ENCODE assay signal across 31 mouse cellular contexts in the genomic region with DNA sequence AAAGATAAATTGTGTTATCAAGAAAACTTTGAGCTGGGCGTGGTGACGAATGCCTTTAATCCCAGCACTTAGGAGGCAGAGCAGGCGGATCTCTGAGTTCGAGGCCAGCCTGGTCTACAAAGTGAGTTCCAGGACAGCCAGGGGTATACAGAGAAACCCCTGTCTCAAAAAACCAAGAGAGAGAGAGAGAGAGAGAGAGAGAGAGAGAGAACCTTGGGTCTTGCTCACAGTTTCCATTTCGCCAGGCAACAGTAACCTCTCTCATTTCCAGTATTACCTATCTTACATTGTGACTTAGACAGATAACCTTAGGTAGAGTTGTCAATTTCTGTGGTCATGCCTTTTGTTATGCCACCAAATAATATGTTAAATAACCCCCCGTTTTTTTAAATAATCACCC. TPM values are rescaled to one million over a fixed set of nuclear protein-coding genes. Genes with fewer than 3 reads are reported as not detected.
A peak's percentile ranks its signal among the peaks of the same experiment; 100 is the strongest.
DNase-seq lines count a peak whose midpoint lies in the region; ATAC-seq lines count a peak whose summit lies in the region.
"Had no signal": no experiment of that assay in that cellular context is flagged by ENCODE, and none has a peak within 500 bp of the region (broad histone marks: within the 10 kb centered on the region; RNA-seq: fewer than 3 reads in every experiment).

No protein-coding gene starts in this region.

- ATAC-seq in CD4-positive, CD25-positive, alpha-beta regulatory T cell, adult 4 months = peak; percentile 28
- ATAC-seq: forebrain, embryonic 14.5 days; intestine, embryonic 16.5 days had no signal

- H3K27ac ChIP-seq in embryonic facial prominence, embryonic 10.5 days (replicated peaks) = no peak overlapping the region
- H3K27ac ChIP-seq: embryonic facial prominence, embryonic 12.5 days; embryonic facial prominence, embryonic 15.5 days; heart, adult 2 months; heart, embryonic 10.5 days; heart, embryonic 13.5 days; hindbrain, embryonic 15.5 days had no signal

- no peaks in the 10 kb centered on the region for H3K4me1 ChIP-seq in embryonic facial prominence, embryonic 10.5 days
- H3K4me1 ChIP-seq: embryonic facial prominence, embryonic 12.5 days; embryonic facial prominence, embryonic 15.5 days; heart, embryonic 10.5 days; heart, embryonic 13.5 days; hindbrain, embryonic 15.5 days had no signal

- DNase-seq in CD4-positive helper T cell, adult 2 months (ENCODE audit: low read depth, low spot score) = peak; percentile 73
- DNase-seq in induced T-regulatory cell, adult 2 months (ENCODE audit: low read depth) = peak; percentile 82
- DNase-seq in embryonic facial prominence, embryonic 10.5 days (ENCODE audit: low spot score) = no peak
- DNase-seq in gastrocnemius, adult 8-10 months (ENCODE audit: low spot score in 2 of 2) = no peak
- no peak for DNase-seq in kidney, adult 8-10 months
- DNase-seq: adrenal gland, adult 8-10 months; adrenal gland, postnatal 25 days; B cell, adult 2 months; cerebellum, adult 11-12 months; cerebellum, adult 9-10 months; cerebellum, postnatal 14 days; gastrocnemius, postnatal 10 days; gastrocnemius, postnatal 36 days; heart, adult 2 months; heart, postnatal 14 days; heart, postnatal 4 days; kidney, adult 18-20 months had no signal

- 83% methylated on average over 6 of the region's 6 CpGs for WGBS in embryonic facial prominence, embryonic 10.5 days

- no peaks in the 10 kb centered on the region for H3K36me3 ChIP-seq in embryonic facial prominence, embryonic 10.5 days (replicated peaks)
- H3K36me3 ChIP-seq: embryonic facial prominence, embryonic 12.5 days; embryonic facial prominence, embryonic 15.5 days; heart, embryonic 10.5 days; heart, embryonic 13.5 days; hindbrain, embryonic 15.5 days had no signal

- no peak overlapping the region for H3K4me3 ChIP-seq in embryonic facial prominence, embryonic 10.5 days
- H3K4me3 ChIP-seq: embryonic facial prominence, embryonic 12.5 days; embryonic facial prominence, embryonic 15.5 days; heart, adult 2 months; heart, embryonic 10.5 days; heart, embryonic 13.5 days; hindbrain, embryonic 15.5 days had no signal

- H3K27me3 ChIP-seq in embryonic facial prominence, embryonic 10.5 days (replicated peaks; ENCODE audit: low read depth, poor library complexity, severe bottlenecking) = no peaks in the 10 kb centered on the region
- H3K27me3 ChIP-seq: embryonic facial prominence, embryonic 12.5 days; embryonic facial prominence, embryonic 15.5 days; heart, embryonic 13.5 days; hindbrain, embryonic 15.5 days had no signal

- H3K9me3 ChIP-seq in embryonic facial prominence, embryonic 10.5 days = no peaks in the 10 kb centered on the region
- H3K9me3 ChIP-seq: embryonic facial prominence, embryonic 12.5 days; embryonic facial prominence, embryonic 15.5 days; heart, embryonic 10.5 days; heart, embryonic 13.5 days; hindbrain, embryonic 15.5 days had no signal

RNA-seq across cellular contexts. Expression of a gene that starts 10.6 kb away (rescaled TPM):
- 100 to 1,000 TPM; 420 to 532 TPM for polyA plus RNA-seq in CD4-positive, CD25-positive, alpha-beta regulatory T cell, adult 4 months (2017; shearing (Covaris generic))
- not detected in 2 replicates for polyA plus RNA-seq in embryonic facial prominence, embryonic 10.5 days (2016; fragmentation: Nextera tagmentation; extraction: Ambion mirVana)
- total RNA-seq in gastrocnemius, adult 8-10 months (2022) = not detected
- total RNA-seq: heart, postnatal 4 days; MEL had no signal
- polyA plus RNA-seq: brain, embryonic 14.5 days; embryonic facial prominence, embryonic 12.5 days; forebrain, embryonic 11.5 days; forebrain, embryonic 14.5 days; heart, embryonic 10.5 days; heart, embryonic 13.5 days; heart, embryonic 16.5 days; hindbrain, embryonic 11.5 days; hindbrain, embryonic 15.5 days; intestine, embryonic 16.5 days had no signal

RNA-seq across cellular contexts. Expression of a gene that starts 20.0 kb away (rescaled TPM):
- 1,000 to 10,000 TPM; 1,239 to 1,299 TPM for polyA plus RNA-seq in CD4-positive, CD25-positive, alpha-beta regulatory T cell, adult 4 months (2017; shearing (Covaris generic))
- polyA plus RNA-seq in embryonic facial prominence, embryonic 10.5 days (2016; fragmentation: Nextera tagmentation; extraction: Ambion mirVana) = 1.6 and 1.9 TPM in 2 replicates
- 1 to 10 TPM in 2 of 4 experiments, under 1 TPM in 2; 0.73 to 2.0 (median 1.0) TPM for total RNA-seq in gastrocnemius, adult 8-10 months (2022)
- total RNA-seq: MEL had no signal

RNA-seq across cellular contexts. Expression of a gene that starts 27.2 kb away (rescaled TPM):
- 10 to 100 TPM; 13.4 to 20.1 TPM for polyA plus RNA-seq in CD4-positive, CD25-positive, alpha-beta regulatory T cell, adult 4 months (2017; shearing (Covaris generic))
- 1.2 and 1.7 TPM in 2 replicates for polyA plus RNA-seq in embryonic facial prominence, embryonic 10.5 days (2016; fragmentation: Nextera tagmentation; extraction: Ambion mirVana)
- 1 to 10 TPM in 1 of 4 experiments, under 1 TPM in 3; 0.41 to 1.3 (median 0.70) TPM for total RNA-seq in gastrocnemius, adult 8-10 months (2022)
- total RNA-seq: MEL had no signal

RNA-seq across cellular contexts. Expression of a gene that starts 40.2 kb away (rescaled TPM):
- polyA plus RNA-seq in CD4-positive, CD25-positive, alpha-beta regulatory T cell, adult 4 months (2017; shearing (Covaris generic)) = 1 to 10 TPM; 3.9 to 6.3 TPM
- polyA plus RNA-seq in embryonic facial prominence, embryonic 10.5 days (2016; fragmentation: Nextera tagmentation; extraction: Ambion mirVana) = 0.58 and 0.82 TPM in 2 replicates
- total RNA-seq in gastrocnemius, adult 8-10 months (2022) = 1 to 10 TPM; 1.7 to 3.6 (median 2.5) TPM
- total RNA-seq: granulocyte monocyte progenitor cell, adult 5-6 weeks; MEL had no signal
- polyA plus RNA-seq: brain, embryonic 14.5 days; forebrain, embryonic 14.5 days; hindbrain, embryonic 15.5 days had no signal

RNA-seq across cellular contexts. Expression of a gene that starts 53.0 kb away (rescaled TPM):
- 1,000 to 10,000 TPM; 2,426 to 2,599 TPM for polyA plus RNA-seq in CD4-positive, CD25-positive, alpha-beta regulatory T cell, adult 4 months (2017; shearing (Covaris generic))
- polyA plus RNA-seq in embryonic facial prominence, embryonic 10.5 days (2016; fragmentation: Nextera tagmentation; extraction: Ambion mirVana) = not detected in 2 replicates
- total RNA-seq in gastrocnemius, adult 8-10 months (2022) = not detected
- total RNA-seq: gastrocnemius, postnatal 10 days; gastrocnemius, postnatal 36 days; MEL had no signal
- polyA plus RNA-seq: brain, embryonic 14.5 days; embryonic facial prominence, embryonic 12.5 days; embryonic facial prominence, embryonic 15.5 days; forebrain, embryonic 11.5 days; forebrain, embryonic 14.5 days; heart, embryonic 10.5 days; heart, embryonic 13.5 days; hindbrain, embryonic 11.5 days; hindbrain, embryonic 15.5 days had no signal

Comparison
In these comparisons a context has a peak if more than half of its experiments do, and no peak if none do; other contexts are left out.
1. DNase-seq: peak in CD4-positive helper T cell, adult 2 months (single experiment) and induced T-regulatory cell, adult 2 months (single experiment); none in embryonic facial prominence, embryonic 10.5 days (single experiment), gastrocnemius, adult 8-10 months (0 of 2) and kidney, adult 8-10 months (0 of 2).
2. RNA of a gene that starts 10.6 kb away (polyA plus RNA-seq): 420 to 532 TPM in CD4-positive, CD25-positive, alpha-beta regulatory T cell, adult 4 months; not detected in embryonic facial prominence, embryonic 10.5 days; every median in the first group is over 100 times any median in the second.
3. RNA of a gene that starts 20.0 kb away (polyA plus RNA-seq): 1,239 to 1,299 TPM in CD4-positive, CD25-positive, alpha-beta regulatory T cell, adult 4 months; 1.6 to 1.9 TPM in embryonic facial prominence, embryonic 10.5 days; every median in the first group is over 100 times any median in the second.